Mouse (Mus musculus) spleen, embryonic (tissue): Measurements from ENCODE around the gene Zfp704.

Source experiments
- CTCF ChIA-PET: fragments of 350-600 bp; sonication (Branson Sonifier 250); formaldehyde crosslinking; loops from one replicate; lab custom pipeline; 2022; lab: Charles Lee

Zfp704 gene

GRCm38 (mm10) chr3:9520051-9520727 lies 89.7 kb downstream of the Zfp704 start:
- CTCF ChIA-PET = no interaction called here

- CTCF ChIA-PET = no interaction called here
Observed at GRCm38 (mm10) chr3:9519491-9519890, 90.4 kb downstream of the Zfp704 start.

DNA sequence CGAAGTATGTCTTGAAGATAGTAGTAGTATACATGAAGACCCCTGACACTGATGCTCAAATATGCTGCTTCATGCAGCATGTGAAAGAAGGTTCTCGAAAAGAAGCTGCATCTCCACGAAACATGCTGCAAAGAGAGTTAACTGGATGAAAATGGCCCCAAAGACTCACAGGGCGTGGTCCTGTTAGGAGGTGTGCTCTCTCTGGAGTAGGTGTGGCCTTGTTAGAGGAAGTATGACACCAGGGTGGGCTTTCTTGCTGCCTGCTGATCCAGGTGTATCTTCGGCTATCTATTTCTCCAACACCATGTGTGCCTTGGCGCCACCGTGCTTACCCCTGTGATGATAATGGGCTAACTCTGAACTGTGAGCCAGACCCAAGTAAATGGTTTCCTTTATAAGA lies 90.9 kb downstream of the Zfp704 start:
- CTCF ChIA-PET = no interaction called here

DNA sequence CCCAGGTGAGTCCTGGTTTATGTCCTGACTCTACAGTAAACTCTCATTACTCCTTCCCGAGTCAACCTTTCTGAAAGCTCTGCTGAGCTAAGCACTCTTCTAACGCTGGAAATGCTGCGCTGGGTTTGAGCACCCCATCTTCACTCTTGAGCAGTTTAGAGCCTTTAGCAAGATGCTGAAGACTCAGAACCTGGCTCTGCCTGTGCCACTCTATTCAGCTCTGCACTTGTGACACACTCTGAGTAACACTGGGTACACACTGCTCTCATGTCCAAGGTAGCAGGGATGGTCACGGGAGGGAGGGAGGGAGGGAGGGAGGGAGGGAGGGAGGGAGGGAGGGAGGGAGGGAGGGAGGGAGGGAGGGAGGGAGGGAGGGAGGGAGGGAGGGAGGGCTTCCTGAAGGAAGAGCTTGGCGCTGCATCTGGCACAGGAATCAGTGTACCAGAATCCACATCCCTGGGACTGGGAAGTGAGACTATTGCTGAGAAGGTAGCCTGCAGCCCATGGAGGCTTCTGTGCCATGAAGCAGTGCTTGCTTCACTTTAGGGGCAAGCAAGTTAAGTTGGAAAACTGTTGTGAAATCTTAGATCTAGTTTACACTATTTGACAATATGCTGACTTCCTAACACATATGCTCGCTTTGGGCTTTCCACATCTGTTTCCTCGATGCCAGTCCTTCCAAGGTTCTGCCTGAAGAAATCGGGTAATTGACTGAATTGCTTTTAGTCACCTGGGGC lies 93.6 kb downstream of the Zfp704 start:
- CTCF ChIA-PET = interaction anchor here (0.7 kb wide), 1 partner anchor 60 kb away, joined by 3 read pairs; no protein-coding TSS in a partner anchor

DNA sequence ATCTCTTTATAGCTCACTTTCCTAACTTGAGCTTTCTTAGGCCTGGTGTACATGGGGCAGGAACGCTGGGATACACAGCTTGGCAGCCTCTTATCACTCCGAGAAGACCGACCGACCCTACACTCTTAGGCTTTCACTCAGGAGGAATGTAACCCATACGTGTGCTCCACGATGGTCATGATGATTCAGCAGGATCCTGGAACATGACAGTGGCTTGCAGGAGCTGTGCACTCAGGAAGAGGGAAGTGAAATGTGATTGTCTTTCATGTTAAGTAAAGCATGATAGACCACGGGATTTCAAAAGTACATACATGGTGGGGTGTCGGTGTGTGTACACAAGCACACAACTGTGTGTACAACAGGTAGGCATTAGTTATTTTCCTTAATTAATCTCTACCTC lies 94.4 kb downstream of the Zfp704 start:
- CTCF ChIA-PET = interaction anchor here (0.6 to 0.7 kb wide), 2 partner anchors 19 to 60 kb away, joined by 3 read pairs; no protein-coding TSS in a partner anchor

DNA sequence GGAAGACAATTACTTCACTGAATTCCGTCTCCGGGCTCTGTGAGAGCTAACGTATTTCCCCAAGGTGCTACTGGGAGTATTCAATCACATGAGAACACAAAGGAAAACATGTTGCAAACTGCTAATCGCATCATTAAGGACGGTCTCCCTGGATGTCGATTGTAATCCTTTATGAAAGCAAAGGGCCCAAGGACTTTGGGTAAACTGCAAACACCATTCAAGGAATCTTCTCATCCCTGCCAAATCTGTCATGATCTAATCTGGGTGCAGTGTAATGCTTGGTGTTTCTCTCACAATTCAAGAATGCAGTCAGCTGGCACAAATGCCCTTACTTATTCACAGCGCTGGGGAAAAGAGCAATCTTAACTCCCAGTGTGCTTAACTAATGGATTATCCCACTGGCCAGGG lies 96.2 kb downstream of the Zfp704 start:
- CTCF ChIA-PET = no interaction called here

DNA sequence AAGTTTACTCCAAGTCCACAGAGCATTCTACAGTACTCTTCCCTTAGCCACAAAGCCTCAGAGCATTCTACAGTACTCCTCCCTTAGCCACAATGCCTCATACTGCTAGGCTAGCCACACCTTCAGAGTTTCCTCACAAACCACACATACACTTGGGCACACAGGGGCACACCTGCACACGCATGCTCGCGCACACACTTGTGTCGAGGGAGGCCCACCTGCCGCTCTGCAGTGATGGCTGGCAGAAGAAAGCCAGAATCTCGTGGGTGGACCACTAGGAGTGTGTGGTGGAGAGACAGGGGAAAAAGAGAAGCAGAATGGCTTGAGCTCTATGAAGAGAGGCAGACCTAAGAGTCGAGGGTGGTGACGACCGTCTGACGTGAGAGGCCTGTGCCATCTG lies 97.7 kb downstream of the Zfp704 start:
- CTCF ChIA-PET = no interaction called here

- CTCF ChIA-PET = no interaction called here
Observed at GRCm38 (mm10) chr3:9505692-9506211, 104.1 kb downstream of the Zfp704 start.

DNA sequence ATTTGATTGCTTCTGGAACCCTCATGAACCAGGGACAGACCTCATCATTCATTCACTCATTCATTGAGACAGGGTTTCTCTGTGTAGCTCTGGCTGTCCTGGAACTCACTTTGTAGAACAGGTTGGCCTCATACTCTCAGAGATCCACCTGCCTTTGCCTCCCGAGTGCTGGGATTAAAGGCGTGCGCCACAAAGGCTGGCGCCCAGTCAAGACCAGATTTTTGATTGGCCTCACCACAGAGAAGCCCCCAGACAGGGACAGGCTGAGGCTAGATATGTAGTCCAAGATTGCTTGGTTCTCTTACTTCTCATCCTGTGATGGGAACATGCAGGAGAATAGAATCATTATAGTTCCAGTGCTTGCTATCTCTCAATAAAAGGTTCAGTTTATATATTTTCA lies 105.5 kb downstream of the Zfp704 start:
- CTCF ChIA-PET = no interaction called here

DNA sequence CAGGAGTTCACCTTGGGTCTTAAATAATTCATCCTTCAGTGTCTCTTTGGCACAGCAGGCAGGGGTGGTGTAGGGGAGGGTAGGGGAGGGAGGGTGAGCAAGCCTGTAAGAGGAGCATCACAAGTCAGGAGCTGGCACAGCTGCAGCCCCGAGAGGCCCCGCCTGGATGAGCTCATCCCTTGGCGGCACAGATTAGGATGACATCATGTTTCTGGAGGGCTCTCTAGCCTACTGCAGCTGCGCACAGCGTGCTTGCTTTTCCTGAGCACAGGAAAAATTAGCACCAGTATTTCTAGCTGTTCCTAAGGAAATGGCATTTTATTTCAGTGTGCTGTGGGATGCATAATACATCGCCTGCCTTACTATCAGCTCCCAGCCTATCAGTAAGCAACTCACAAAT lies 109.2 kb downstream of the Zfp704 start:
- CTCF ChIA-PET = no interaction called here

DNA sequence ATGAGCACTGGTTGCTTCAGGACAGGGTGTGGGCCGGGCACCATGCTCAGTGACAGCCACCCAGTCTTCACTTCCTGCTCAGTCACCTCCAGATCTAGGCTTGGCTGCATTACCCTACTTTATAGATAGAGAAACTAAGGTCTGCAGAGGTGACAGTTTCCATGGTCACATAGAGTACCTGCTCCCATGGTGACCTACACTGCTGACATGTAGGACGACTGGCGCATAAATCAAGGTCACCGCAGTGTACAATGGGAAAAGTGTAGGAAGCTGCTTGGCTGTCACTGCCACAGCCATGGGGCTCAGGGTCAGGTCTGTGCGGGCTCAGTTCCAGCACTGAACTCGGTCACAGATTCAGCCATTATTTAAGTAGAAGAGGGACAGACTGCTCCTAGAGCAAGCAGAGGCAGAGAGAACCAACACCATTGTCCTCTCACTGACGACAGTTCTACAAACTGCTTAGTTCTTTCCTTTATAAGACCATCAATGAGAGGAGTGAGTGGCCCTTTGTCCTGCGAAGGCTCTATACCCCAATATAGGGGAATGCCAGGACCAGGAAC lies 109.8 kb downstream of the Zfp704 start:
- CTCF ChIA-PET = no interaction called here

- CTCF ChIA-PET = no interaction called here
Observed at GRCm38 (mm10) chr3:9499489-9499888, 110.4 kb downstream of the Zfp704 start.

DNA sequence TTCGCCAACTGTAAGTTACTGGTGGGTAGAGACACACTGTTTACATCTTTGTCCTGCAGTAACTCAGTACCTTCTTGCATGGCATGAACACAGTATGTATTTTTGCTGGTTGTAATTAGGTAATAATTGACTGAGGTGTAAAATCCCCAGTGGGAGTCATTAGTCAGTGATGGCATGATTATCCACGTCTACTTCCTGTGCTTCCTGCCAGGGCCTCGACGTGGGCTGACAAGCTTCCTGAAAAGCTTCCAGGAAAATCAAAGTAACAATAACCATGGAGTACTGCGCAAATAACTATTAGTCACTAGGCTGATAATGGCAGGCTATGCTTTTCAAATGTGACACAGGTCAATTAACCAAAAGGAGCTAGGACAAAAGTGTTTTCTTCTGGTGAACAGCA lies 112.6 kb downstream of the Zfp704 start:
- CTCF ChIA-PET = no interaction called here

- CTCF ChIA-PET = no interaction called here
Observed at GRCm38 (mm10) chr3:9491766-9492283, 118.1 kb downstream of the Zfp704 start.

DNA sequence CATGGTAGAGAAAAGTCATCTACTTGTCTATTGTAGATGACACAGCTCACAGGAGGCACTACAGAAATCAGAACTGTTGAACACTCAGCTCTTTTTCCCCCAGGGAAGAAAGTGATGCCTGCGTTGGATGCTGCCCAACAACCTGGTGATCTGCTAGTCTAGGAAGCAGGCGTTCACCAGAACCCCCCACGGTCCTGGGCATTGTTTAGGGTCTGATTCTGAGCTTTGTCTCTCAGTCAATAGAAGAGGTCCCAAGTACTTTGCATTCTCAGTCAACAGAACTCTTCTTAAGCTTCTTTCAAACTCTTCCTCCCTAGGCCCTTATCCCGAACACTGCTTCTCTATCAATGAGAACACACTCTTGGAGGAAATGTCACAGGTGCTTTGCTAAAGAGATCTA lies 122.2 kb downstream of the Zfp704 start:
- CTCF ChIA-PET = no interaction called here

GRCm38 (mm10) chr3:9485506-9485905 lies 124.4 kb downstream of the Zfp704 start:
- CTCF ChIA-PET = no interaction called here

- CTCF ChIA-PET = no interaction called here
Observed at GRCm38 (mm10) chr3:9481956-9482355, 127.9 kb downstream of the Zfp704 start.

DNA sequence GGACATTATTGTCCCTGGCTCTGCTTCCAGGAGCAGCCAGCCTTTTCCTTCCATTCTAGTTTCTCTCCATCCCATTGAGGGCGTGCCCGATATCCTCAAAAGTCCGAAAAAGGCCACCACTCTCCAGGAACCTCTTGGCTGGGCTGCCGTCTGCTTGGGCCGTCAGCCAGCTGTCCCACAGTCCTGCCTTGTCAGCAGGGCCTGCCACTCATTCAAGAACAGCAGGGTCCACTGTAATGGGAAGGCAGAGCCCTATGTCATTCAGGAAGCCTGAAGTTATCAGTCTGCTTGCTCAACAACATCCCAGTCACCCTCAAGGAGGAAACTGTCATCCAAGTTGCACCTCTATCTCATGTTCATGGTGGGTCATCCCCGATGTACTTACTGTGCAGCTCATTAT lies 128.5 kb downstream of the Zfp704 start:
- CTCF ChIA-PET = no interaction called here

DNA sequence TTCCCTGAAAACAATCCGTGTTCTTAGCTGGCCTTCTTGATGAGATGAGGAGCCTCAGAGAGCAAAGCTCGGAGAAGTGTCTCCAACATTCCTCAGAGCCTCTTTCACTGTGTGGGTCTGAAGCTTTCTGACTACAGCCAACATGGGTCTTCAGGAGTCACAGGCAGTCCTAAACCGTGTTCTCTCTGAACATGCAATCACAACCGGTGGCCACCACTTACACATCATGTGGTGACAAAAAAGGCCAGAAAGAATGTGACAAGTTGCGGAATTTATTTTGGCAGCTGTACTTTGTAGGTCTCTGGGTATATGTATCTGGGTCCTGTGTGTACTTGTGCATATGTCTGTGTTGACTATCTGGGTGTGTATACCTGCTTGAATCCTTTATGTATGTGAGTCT lies 128.9 kb downstream of the Zfp704 start:
- CTCF ChIA-PET = interaction anchor here (1.1 kb wide), 1 partner anchor 35 kb away, joined by 3 read pairs; no protein-coding TSS in a partner anchor

- CTCF ChIA-PET = no interaction called here
Observed at GRCm38 (mm10) chr3:9477386-9477785, 132.5 kb downstream of the Zfp704 start.

GRCm38 (mm10) chr3:9476336-9476735 lies 133.5 kb downstream of the Zfp704 start:
- CTCF ChIA-PET = no interaction called here

DNA sequence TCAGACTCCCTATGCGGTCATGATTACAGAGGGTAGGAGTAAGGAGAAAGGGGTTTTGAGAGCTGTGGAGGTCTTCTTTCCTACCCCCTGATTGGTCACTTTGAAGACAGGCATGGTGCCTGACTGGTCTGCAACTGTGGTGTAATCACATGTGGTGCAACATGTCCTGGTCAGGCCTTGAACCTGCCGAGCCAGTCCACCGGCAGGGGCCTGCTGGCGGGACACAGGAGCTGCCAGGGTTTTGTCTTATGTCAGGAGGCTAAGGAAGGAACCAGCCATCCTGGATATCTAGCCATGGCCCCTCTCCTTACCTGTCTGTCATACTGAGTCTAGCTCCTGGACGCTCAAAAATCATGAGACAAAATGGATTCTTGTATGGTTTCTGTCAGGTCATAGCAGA lies 134.4 kb downstream of the Zfp704 start:
- CTCF ChIA-PET = no interaction called here
